Mouse (Mus musculus) urinary bladder, postnatal 4 days (tissue): Measurements from ENCODE around the gene Clpsl2.

ENCODE experiments used
- DNase-seq, 2 experiments: peaks; one replicate each; pipeline ENCODE4 v3.0.0; 2021 to 2022; ENCODE audit warnings: low spot score in 2 of 2

The Clpsl2 gene

DNA sequence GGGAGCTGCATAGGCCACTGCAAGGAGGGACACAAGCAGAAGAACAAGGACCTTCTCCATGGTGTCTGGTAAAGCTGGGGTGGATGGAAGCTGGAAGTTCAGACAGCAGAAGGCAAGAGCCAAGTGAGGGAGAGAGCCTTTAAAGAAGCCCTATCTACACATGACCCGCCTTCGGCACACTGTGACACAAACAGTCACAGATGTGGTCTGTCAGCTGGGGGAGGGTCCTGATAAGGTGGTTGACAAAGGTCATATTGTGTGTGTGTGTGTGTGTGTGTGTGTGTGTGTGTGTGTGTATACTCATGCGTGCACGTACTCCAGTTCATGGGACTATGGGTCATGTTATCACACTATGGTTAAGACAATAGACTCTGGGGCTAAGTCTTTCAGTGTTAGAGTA lies 11.4 kb downstream of the Clpsl2 start, which contains the start of gene Clps:
Gene Clps, minus strand, starts transcription at position 169 of the 400 bp plus-strand sequence.
- no peak for DNase-seq

DNA sequence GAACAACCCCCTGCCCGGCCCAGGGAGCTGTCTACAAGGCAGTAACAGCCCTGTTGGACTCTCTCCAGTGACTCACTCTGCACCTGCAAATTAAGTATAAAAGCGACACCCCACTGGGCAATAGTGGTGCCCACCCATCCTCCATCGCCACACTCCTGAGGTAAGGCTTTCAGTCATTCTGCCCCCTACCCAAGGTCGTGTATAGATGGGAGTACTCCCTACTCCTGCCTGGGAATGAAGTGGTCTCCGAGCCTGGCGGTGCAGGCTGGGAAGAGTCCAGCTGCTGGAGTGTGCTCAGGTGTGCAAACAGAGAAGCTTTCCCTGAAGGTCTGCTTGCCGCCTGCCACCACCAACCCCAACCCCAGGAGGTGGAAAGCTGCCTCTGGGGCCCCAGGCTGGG lies 12.4 kb downstream of the Clpsl2 start:
- DNase-seq = no peak

DNA sequence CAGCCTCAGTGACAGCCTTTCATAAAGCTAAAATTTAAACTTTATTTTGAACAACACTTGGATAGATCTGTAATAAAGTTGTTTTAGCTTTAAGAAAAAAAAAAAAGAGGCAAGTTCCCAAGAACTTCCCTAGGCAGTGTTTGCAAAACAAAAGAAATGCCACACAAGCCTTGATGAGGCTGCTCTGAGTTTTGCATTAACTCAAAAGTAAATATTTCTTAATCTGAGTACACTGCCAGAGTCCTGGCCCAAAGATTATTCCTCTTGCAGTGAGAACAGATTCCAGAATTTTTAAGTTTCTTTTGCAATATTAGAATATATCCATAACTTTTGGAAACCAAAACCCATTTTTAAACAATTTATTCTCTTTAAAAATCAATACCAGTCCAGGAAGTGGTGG lies 16.0 kb downstream of the Clpsl2 start:
- no peak for DNase-seq

DNA sequence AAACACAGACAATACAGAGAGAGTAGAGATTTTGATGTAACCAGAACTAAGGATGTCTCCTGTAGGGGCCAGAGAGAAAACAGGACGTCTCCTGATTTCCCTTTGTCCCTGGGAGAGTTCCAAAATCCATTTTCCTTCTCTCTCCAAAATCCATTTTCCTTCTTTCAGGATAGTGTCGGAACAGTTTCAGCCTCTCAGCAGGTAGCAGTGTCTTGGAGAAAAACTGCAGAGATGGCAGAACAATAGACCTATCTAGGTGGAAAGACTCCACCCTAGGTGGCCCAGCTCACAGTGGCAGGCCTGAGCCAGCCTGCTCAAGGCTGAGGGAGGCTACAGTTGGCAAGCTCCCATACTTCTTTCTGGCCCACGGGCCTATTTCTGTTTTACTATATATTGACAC lies 18.3 kb downstream of the Clpsl2 start:
- DNase-seq = no peak

DNA sequence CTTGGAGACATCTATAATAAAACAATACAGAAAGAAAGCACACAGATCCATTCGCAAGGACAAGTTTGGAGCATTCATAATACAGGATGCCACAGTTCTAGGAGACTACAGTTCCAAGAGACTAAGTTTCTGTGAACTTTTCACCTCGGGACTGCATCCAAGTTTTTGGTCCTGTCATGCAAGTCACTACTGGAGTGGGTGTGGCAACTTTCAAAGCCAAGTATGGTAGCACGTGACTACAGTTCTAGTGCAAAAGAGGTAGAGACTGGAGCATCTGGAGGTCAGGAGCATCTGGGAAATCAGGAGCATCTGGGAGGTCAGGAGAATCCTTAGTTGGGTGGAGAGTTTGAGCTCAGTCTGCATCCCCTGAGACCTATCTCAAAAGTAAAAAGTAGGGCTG lies 22.7 kb downstream of the Clpsl2 start:
- DNase-seq = no peak

DNA sequence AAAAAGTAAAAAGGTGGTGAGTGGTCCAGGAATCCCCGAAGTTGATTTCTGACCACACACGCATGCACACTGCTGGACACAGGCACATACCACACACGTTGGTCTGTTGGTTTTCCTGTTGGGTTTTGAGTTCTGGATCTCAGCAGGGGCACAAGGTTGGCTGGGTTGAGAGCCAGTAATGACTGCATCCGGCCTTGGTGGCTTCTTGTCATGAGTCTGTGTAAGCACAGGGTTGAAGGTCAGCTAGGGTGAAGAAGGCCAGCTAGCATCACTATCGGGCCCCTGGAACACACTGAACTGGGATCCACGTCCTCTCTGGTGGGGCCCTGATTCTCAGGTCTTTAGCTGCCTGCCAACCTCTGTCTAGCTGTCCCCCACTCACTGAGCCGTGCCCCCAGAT lies 23.3 kb downstream of the Clpsl2 start:
- DNase-seq = no peak

DNA sequence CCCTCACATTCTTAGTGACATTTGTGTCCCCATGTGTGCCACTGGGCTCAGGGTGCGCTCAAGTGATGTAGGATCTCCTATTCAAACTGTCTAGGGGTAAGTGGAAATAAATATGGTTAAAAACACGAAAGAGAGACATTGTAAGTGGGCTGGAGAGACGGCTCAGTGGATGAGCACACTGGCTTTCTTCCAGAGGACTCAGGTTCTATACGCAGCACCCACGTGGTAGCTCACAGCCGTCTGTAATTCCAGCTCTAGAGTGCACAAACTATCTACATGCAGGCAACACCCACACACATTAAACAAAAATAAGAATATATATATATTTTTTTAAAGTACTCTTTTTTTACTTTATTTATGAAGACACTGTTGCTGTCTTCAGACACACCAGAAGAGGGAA lies 23.7 kb downstream of the Clpsl2 start:
- DNase-seq = no peak

DNA sequence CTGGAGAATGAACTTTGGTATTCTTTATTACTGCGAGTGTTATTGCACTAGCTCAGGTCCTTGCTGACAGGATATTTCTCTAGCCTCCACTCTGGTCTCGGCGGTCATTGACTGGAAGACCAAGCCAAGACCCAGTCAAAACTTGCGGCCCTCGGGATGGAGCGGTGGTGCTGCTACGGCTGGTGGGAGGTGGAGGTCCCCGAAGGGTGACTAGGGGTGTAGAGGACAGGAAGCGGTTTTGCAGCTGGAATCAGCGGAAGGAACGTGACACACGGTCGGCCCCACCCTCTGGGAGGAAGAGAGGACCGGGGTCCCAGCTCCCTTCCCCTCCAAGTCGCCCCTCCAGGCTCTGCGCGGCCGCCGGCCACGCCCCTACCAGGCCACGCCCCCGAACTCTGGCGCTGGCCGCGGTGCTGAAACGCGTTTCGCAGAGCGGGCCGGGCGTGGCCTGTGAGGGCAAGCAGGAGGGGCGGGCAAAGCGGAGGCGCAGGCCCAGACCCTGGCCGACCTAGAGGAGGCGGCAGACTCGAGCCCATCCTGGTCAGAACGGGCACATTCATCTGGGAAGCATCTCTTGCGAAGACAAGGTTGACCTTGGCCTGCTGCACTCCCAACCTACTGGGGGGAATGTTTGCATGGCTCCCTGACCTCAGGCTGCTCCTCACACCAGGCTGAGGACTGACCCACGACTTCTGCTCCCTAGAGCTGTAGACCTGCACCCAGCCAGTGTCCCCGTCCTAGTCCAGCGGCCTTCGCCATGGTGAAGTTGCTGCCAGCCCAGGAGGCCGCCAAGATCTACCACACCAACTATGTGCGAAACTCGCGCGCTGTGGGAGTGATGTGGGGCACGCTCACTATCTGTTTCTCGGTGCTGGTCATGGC lies 26.3 kb downstream of the Clpsl2 start, which contains the start of gene Lhfpl5:
Gene Lhfpl5, plus strand, starts transcription at position 398 of the 882 bp plus-strand sequence.
- DNase-seq = peak in 1 of 2 experiments; percentile 64

DNA sequence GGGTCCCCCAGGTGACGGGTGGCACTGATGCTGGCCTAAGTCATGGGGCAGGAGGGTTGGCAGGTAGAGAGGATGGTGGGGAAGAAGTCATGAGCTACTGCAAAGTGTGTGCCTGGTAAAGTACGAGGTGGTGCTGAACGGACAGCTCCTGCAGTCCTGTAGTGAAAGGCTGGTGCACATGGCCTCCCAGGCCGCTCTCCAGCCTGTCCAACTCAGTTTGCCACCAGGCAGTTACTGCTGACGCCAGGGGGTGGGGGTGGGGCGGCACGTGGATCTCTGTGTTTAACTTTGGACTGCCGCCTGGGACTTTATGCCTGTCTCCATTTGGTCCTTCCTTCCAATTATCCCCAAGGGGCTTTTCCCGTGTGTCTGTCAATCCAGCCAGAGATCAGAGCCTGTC lies 31.2 kb downstream of the Clpsl2 start:
- peak; percentile 38 to 75 for DNase-seq

DNA sequence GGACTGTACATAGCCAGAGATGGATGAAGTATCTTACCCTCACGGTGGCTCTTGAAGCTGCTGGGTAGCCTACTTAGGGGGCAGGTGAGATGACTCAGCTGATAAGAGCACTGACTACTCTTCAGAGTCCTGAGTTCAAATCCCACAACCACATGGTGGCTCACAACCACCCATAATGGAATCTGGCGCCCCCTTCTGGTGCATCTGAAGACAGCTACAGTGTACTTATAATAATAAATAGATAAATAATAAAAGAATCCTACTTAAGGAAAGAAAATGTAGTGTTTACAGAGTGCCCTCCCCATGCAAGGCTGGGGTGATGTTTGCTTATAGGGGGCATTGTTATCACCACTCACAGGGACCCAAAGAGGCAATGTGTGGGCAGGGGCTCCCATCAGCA lies 31.8 kb downstream of the Clpsl2 start:
- no peak for DNase-seq

DNA sequence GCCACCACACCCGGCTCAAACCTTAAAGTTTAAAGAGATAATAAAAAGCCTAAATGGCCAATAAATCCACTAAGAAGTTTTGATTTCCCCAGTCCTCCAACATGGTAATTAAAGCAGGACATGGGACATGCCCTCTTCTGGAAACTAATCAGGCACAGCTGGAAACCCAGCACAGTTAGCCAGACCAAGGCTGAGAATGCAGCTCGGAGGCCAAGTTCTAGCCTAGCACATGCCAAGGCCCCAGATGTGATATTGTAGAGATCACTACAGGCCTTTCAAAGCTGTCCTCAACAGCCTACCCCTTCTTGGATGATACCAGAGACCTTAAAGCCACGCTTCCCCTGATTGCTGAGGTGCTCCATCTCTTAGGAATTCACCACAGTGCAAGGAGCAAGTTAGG lies 37.3 kb downstream of the Clpsl2 start:
- DNase-seq = no peak

DNA sequence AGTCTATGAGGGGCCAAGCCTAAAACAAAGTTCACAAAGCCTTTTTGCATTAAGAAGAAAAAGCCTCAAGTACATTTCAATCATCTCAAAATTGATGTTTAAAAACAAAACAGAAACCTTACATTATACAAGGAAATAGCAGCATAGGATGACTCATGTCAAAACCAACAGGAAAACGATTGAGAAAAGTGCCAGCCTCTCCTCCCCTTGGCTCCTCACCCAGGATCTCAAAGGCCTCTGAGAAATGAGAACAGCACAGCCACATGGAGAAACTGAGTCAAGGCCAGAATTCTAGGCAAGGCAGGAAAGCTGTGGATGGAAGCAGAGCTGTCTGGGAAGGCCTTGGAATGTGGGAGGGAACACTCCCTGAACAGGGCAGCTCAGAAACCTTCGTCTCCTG lies 39.4 kb downstream of the Clpsl2 start:
- DNase-seq = no peak

DNA sequence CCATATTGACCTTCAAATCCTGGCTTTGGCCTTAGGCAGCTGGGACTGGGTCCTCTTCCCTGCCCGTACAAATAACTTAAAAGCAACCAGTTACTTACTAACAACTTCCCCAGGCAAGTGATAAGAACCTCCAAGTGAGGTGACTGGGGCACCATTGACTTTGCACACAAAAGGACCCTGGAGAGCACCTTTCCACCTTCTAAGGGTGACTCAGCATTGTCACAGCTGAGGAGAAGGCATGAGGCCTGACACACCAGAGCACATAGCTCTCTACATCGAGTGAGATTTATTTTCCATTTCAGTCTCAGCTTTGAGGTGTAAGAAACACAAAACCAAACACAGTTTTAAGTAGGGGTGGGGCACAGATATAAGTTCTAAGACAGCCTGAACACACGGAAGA lies 41.4 kb downstream of the Clpsl2 start:
- no peak for DNase-seq

DNA sequence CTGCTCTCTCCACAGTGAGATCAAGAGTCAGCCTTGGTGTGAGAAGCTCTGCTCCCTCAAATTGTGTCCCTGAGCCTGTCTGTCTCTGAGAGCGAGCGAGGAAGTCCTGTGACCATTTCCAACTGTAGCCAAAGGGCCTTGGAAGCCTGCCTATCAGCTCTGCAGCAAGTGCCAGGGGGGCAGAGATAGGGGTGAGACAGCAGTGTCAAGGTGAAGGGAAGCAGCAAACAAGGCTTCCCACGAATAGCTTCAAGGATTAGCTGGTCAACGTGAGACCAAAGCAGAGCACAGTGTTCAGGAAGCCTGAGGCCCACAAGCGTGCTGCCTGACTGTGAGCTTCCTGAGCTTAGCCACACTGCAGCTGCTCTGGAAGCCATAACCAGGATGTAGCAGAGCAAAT lies 42.3 kb downstream of the Clpsl2 start:
- no peak for DNase-seq

DNA sequence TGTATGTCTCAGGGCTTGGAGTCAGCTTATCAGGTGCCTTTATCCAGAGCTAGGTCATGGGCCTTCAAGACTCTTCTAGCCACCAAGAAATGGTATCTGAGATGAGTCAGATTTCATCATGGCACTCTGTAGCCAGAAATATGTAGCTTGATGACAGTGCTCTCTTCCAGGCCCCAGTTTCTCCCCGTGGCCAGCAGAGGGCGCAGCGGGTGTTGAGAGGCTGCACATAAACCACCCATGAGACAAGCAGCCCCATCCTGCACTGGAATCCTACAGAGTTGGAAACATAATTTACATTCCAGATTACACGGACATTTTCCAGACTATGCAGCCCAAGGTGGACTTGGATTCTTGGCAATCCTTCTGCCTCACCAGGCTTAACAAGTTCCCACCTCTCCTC lies 43.8 kb downstream of the Clpsl2 start:
- peak; percentile 58 to 81 for DNase-seq

DNA sequence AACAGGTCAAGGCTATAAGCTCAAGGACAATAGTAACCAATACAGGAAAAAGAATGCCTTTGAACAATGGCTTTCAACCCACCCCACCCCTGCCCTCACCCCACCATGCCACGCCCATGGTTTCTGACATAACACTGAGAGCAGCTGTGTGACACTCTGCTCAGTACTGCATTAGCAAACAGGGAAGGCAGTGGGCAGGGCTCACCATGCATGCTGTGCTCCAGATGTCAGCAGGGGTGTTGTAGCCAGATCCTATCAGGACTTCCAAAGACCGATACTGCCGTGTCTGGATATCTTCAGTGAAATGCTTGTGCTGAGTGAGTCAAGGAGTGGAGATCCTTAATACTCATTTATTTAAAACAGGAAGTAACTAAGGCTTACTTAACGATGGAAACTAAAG lies 44.8 kb downstream of the Clpsl2 start:
- DNase-seq = no peak

DNA sequence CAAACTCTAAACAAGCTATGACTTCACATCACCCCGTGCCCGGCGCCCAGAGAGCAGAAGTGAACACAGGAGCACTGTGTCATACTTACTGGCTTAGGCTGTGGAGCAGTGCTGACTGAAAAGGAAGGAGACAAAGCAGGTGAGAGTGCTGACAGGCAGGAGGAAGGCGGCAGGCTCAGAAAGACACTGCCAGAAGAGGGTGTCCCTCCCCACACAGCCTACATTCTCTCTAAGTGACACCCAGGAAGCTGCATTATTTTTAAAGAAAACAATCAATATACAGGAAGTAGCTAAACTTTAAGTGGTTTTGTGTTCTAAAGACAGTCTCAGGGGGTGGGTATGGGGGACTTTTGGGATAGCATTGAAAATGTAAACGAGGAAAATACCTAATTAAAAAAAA lies 51.6 kb downstream of the Clpsl2 start:
- no peak for DNase-seq

DNA sequence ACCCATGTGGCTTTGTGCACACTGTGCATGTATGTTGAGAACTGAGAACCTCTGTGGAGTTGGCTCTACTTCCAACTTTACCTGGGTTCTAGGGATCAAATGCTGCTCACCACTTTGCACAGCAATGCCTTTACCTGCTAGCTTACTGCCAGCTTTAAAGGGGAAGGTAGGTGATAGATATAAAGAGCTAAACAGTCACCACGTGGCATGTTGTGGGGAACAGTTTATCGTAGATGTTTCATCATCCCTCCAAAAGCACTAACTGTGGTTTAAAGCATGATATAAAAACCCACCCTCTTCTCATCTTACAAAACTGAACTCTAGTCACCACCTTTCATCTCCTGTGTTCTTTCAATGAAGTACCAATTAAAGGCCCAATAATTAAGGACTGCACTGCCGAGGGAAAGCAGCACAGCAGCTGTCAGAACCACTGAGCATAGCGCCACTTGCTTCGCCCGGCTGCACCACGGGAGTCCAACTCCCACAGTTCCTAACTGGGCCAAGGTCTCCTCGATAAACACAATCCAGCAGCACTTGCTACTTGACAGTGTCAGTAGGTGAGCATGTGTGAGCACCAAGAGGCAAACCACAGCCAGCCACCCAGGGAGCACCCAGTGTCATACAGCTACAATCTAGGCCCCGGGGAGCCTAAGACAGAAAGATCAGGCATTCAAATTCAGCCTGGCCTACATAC lies 52.5 kb downstream of the Clpsl2 start:
- no peak for DNase-seq
